Mouse (Mus musculus): Measurements from ENCODE around the gene Anxa11. TPM values are rescaled to one million over a fixed set of nuclear protein-coding genes. Genes with fewer than 3 reads are reported as not detected.
"Not testable (repeated sequence)": the region's sequence is repeated elsewhere in the genome, so short reads cannot be mapped to it uniquely, and the experiment has no call there.

Gene Anxa11
- polyA plus RNA-seq, 2 experiments, result 20.5 to 22.4 TPM

GRCm38 (mm10) chr14:25867834-25868233 is 25.9 kb downstream of the Anxa11 start:
- WGBS, result 51% methylated on average over 6 of the region's 6 CpGs
- no peaks in the 10 kb centered on the region for H3K27me3 ChIP-seq (ENCODE audit: control insufficient read depth, insufficient read depth, low read length)
- no peak for TF ChIP-seq POLR2A (IDR thresholded peaks at IDR 0.05; ENCODE audit: borderline replicate concordance, extremely low read depth, insufficient read depth, insufficient read length)

GRCm38 (mm10) chr14:25868706-25869105 is 26.8 kb downstream of the Anxa11 start:
- DNase-seq (ENCODE audit: low spot score) (no peak), ATAC-seq (ENCODE audit: low FRiP score, low read depth) (no peak)
- WGBS, result 38% methylated on average over 1 of the region's 4 CpGs
- no peak overlapping the region for H3K4me3 ChIP-seq (replicated peaks; ENCODE audit: low read length)
- no peak overlapping the region for H3K9ac ChIP-seq (ENCODE audit: low read depth, low read length, severe bottlenecking)
- H3K27me3 ChIP-seq (ENCODE audit: control insufficient read depth, insufficient read depth, low read length), result no peaks in the 10 kb centered on the region
- no peak overlapping the region for H3K27ac ChIP-seq (replicated peaks; ENCODE audit: low read depth, low read length)
- H3K9me3 ChIP-seq (ENCODE audit: control insufficient read depth, low read length), result no peaks in the 10 kb centered on the region
- H3K4me1 ChIP-seq (ENCODE audit: control insufficient read depth, insufficient read depth, low read length), result peaks cover 27% of the 10 kb centered on the region
- no peaks in the 10 kb centered on the region for H3K36me3 ChIP-seq (ENCODE audit: control insufficient read depth, insufficient read depth, low read length)
- H3K4me2 ChIP-seq (replicated peaks; ENCODE audit: low read depth, low read length, severe bottlenecking), result no peak overlapping the region
- no peak for TF ChIP-seq POLR2A (IDR thresholded peaks at IDR 0.05; ENCODE audit: borderline replicate concordance, extremely low read depth, insufficient read depth, insufficient read length)

More at GRCm38 (mm10) chr14:25867834-25868233, 25.9 kb downstream of the Anxa11 start:
- no peak overlapping the region for H3K27ac ChIP-seq (replicated peaks; ENCODE audit: low read depth, low read length)
- H3K4me1 ChIP-seq (ENCODE audit: control insufficient read depth, insufficient read depth, low read length), result peaks cover 23% of the 10 kb centered on the region
- H3K9ac ChIP-seq (ENCODE audit: low read depth, low read length, severe bottlenecking), result no peak overlapping the region
- no peaks in the 10 kb centered on the region for H3K9me3 ChIP-seq (ENCODE audit: control insufficient read depth, low read length)
- H3K4me3 ChIP-seq (replicated peaks; ENCODE audit: low read length), result no peak overlapping the region
- ATAC-seq (ENCODE audit: low FRiP score, low read depth), result no peak
- H3K4me2 ChIP-seq (replicated peaks; ENCODE audit: low read depth, low read length, severe bottlenecking), result no peak overlapping the region
- H3K36me3 ChIP-seq (ENCODE audit: control insufficient read depth, insufficient read depth, low read length), result no peaks in the 10 kb centered on the region
- no peak for DNase-seq (ENCODE audit: low spot score)

- Histone ChIP-seq H3K9me3 (ENCODE audit: control insufficient read depth, low read length) (no peaks in the 10 kb centered on the region), H3K4me3 (replicated peaks; ENCODE audit: low read length) (no peak overlapping the region), H3K4me1 (ENCODE audit: control insufficient read depth, insufficient read depth, low read length) (peaks cover 27% of the 10 kb centered on the region), H3K9ac (ENCODE audit: low read depth, low read length, severe bottlenecking) (no peak overlapping the region), H3K4me2 (replicated peaks; ENCODE audit: low read depth, low read length, severe bottlenecking) (no peak overlapping the region), H3K27ac (replicated peaks; ENCODE audit: low read depth, low read length) (no peak overlapping the region), H3K27me3 (ENCODE audit: control insufficient read depth, insufficient read depth, low read length) (no peaks in the 10 kb centered on the region), H3K36me3 (ENCODE audit: control insufficient read depth, insufficient read depth, low read length) (no peaks in the 10 kb centered on the region)
- no peak for TF ChIP-seq POLR2A (IDR thresholded peaks at IDR 0.05; ENCODE audit: borderline replicate concordance, extremely low read depth, insufficient read depth, insufficient read length)
- DNase-seq (ENCODE audit: low spot score), result no peak
- 76% methylated on average over 9 of the region's 9 CpGs for WGBS
- ATAC-seq (ENCODE audit: low FRiP score, low read depth), result no peak
Observed at GRCm38 (mm10) chr14:25869135-25869878, 27.4 kb downstream of the Anxa11 start.

- Histone ChIP-seq H3K4me2 (replicated peaks; ENCODE audit: low read depth, low read length, severe bottlenecking) (no peak overlapping the region), H3K9me3 (ENCODE audit: control insufficient read depth, low read length) (no peaks in the 10 kb centered on the region), H3K27me3 (ENCODE audit: control insufficient read depth, insufficient read depth, low read length) (no peaks in the 10 kb centered on the region), H3K9ac (ENCODE audit: low read depth, low read length, severe bottlenecking) (no peak overlapping the region), H3K27ac (replicated peaks; ENCODE audit: low read depth, low read length) (no peak overlapping the region; the same call in 1 of the 2 replicates), H3K4me1 (ENCODE audit: control insufficient read depth, insufficient read depth, low read length) (peaks cover 24% of the 10 kb centered on the region), H3K4me3 (replicated peaks; ENCODE audit: low read length) (no peak overlapping the region), H3K36me3 (ENCODE audit: control insufficient read depth, insufficient read depth, low read length) (no peaks in the 10 kb centered on the region)
- ATAC-seq (ENCODE audit: low FRiP score, low read depth) (0 out of 2 replicates have a peak, but pooled peaks have one; percentile 47), DNase-seq (ENCODE audit: low spot score) (peak; percentile 34)
- 63% methylated on average over 8 of the region's 8 CpGs for WGBS
- TF ChIP-seq POLR2A (IDR thresholded peaks at IDR 0.05; ENCODE audit: borderline replicate concordance, extremely low read depth, insufficient read depth, insufficient read length), result no peak
Observed at GRCm38 (mm10) chr14:25872461-25873415, 30.8 kb downstream of the Anxa11 start.

GRCm38 (mm10) chr14:25876640-25877039 is 34.7 kb downstream of the Anxa11 start:
- H3K4me1 ChIP-seq (ENCODE audit: control insufficient read depth, insufficient read depth, low read length), result peaks cover 13% of the 10 kb centered on the region; the same call in 1 of the 2 replicates
- not testable (repeated sequence) for H3K27me3 ChIP-seq (ENCODE audit: control insufficient read depth, insufficient read depth, low read length); H3K4me3 ChIP-seq (replicated peaks; ENCODE audit: low read length); H3K27ac ChIP-seq (replicated peaks; ENCODE audit: low read depth, low read length); ATAC-seq (ENCODE audit: low FRiP score, low read depth); DNase-seq (ENCODE audit: low spot score); H3K4me2 ChIP-seq (replicated peaks; ENCODE audit: low read depth, low read length, severe bottlenecking); H3K9ac ChIP-seq (ENCODE audit: low read depth, low read length, severe bottlenecking); H3K36me3 ChIP-seq (ENCODE audit: control insufficient read depth, insufficient read depth, low read length); H3K9me3 ChIP-seq (ENCODE audit: control insufficient read depth, low read length)
- WGBS, result no CpG with 5 or more reads among the region's 7 CpGs

- DNase-seq (ENCODE audit: low spot score); ATAC-seq (ENCODE audit: low FRiP score, low read depth); H3K27ac ChIP-seq (replicated peaks; ENCODE audit: low read depth, low read length): not testable (repeated sequence)
Observed at GRCm38 (mm10) chr14:25881769-25882168, 39.8 kb downstream of the Anxa11 start.

GRCm38 (mm10) chr14:25885886-25886285 is 43.9 kb downstream of the Anxa11 start:
- not testable (repeated sequence) for H3K9ac ChIP-seq (ENCODE audit: low read depth, low read length, severe bottlenecking); DNase-seq (ENCODE audit: low spot score); H3K36me3 ChIP-seq (ENCODE audit: control insufficient read depth, insufficient read depth, low read length); H3K27me3 ChIP-seq (ENCODE audit: control insufficient read depth, insufficient read depth, low read length); H3K27ac ChIP-seq (replicated peaks; ENCODE audit: low read depth, low read length); ATAC-seq (ENCODE audit: low FRiP score, low read depth); H3K4me1 ChIP-seq (ENCODE audit: control insufficient read depth, insufficient read depth, low read length); H3K4me2 ChIP-seq (replicated peaks; ENCODE audit: low read depth, low read length, severe bottlenecking); H3K4me3 ChIP-seq (replicated peaks; ENCODE audit: low read length); H3K9me3 ChIP-seq (ENCODE audit: control insufficient read depth, low read length)
- WGBS, result no CpG with 5 or more reads among the region's 12 CpGs

More at GRCm38 (mm10) chr14:25881769-25882168, 39.8 kb downstream of the Anxa11 start:
- H3K27me3 ChIP-seq (ENCODE audit: control insufficient read depth, insufficient read depth, low read length); H3K4me2 ChIP-seq (replicated peaks; ENCODE audit: low read depth, low read length, severe bottlenecking); H3K9ac ChIP-seq (ENCODE audit: low read depth, low read length, severe bottlenecking); H3K4me3 ChIP-seq (replicated peaks; ENCODE audit: low read length); H3K36me3 ChIP-seq (ENCODE audit: control insufficient read depth, insufficient read depth, low read length); H3K9me3 ChIP-seq (ENCODE audit: control insufficient read depth, low read length); H3K4me1 ChIP-seq (ENCODE audit: control insufficient read depth, insufficient read depth, low read length): not testable (repeated sequence)
- WGBS, result no CpG with 5 or more reads among the region's 9 CpGs
